Mouse (Mus musculus) midbrain, postnatal 0 days (tissue): ENCODE data around the gene Tmc3. TPM values are rescaled to one million over a fixed set of nuclear protein-coding genes. Genes with fewer than 3 reads are reported as not detected.

Source experiments
- ATAC-seq: fragments of 200-750 bp; cut with Nextera tagmentation; 2 replicates; pipeline ENCODE4 v1.8.0; 2017; ENCODE audit warnings: moderate number of reproducible peaks, mild to moderate bottlenecking, moderate TSS enrichment, moderate library complexity; ENCODE audit not compliant: low FRiP score
- DNase-seq: peaks from one replicate; pipeline ENCODE4 v3.0.0-alpha.2; 2015; ENCODE audit warnings: low spot score
- H3K27ac ChIP-seq: fragments of 300-500 bp; sonication (generic); 2 replicates; pipeline ENCODE4 v1.5.1; 2014; ENCODE audit warnings: low read depth, mild to moderate bottlenecking, low read length, mixed read lengths
- H3K27me3 ChIP-seq: fragments of 300-500 bp; sonication (generic); 2 replicates; pipeline ENCODE4 v1.6.1; 2014; ENCODE audit warnings: low read length, control low read depth, mixed read lengths; ENCODE audit not compliant: insufficient read depth
- H3K36me3 ChIP-seq: fragments of 300-500 bp; sonication (generic); 2 replicates; pipeline ENCODE4 v1.6.1; 2014; ENCODE audit warnings: low read length, control low read depth, mixed read lengths; ENCODE audit not compliant: insufficient read depth
- H3K4me1 ChIP-seq: fragments of 300-500 bp; sonication (generic); 2 replicates; pipeline ENCODE4 v1.6.1; 2014; ENCODE audit warnings: mild to moderate bottlenecking, control low read depth, antibody characterized with exemption, low read length, mixed read lengths; ENCODE audit not compliant: insufficient read depth
- H3K4me2 ChIP-seq: fragments of 300-500 bp; sonication (generic); 2 replicates; pipeline ENCODE4 v1.6.1; 2014; ENCODE audit warnings: low read depth, mild to moderate bottlenecking, low read length, mixed read lengths; ENCODE audit not compliant: poor library complexity, severe bottlenecking
- H3K4me3 ChIP-seq: fragments of 300-500 bp; sonication (generic); 2 replicates; pipeline ENCODE4 v1.5.1; 2014; ENCODE audit warnings: low read depth, mild to moderate bottlenecking, low read length, moderate library complexity
- H3K9ac ChIP-seq: fragments of 300-500 bp; sonication (generic); replicated peaks from 2 replicates; pipeline ENCODE4 v1.6.1; 2014; ENCODE audit warnings: mild to moderate bottlenecking, low read length, moderate library complexity, mixed read lengths; ENCODE audit not compliant: poor library complexity, severe bottlenecking
- H3K9me3 ChIP-seq: fragments of 300-500 bp; sonication (generic); 2 replicates; pipeline ENCODE4 v1.6.1; 2016; ENCODE audit warnings: low read length, control low read depth
- CTCF ChIP-seq: IDR thresholded peaks from 2 replicates; pipeline ENCODE4 v1.5.1; 2016; ENCODE audit warnings: antibody characterized with exemption, mild to moderate bottlenecking
- WGBS: fragments of 180-500 bp; shearing (Covaris S2); extraction: QIAGEN DNeasy Blood & Tissue Kit; methylation state at CpG from one replicate; pipeline ENCODE4 v1.1.7; 2014; 5-methylcytosine and 5-hydroxymethylcytosine counted together
- polyA plus RNA-seq: library from polyadenylated mRNA; unstranded; fragments of >200 nt; fragmentation: Nextera tagmentation; extraction: Ambion mirVana; gene quantifications from 2 replicates; pipeline ENCODE4 v1.2.1, GENCODE M21; 2015
- total RNA-seq: library from RNA; depleted of rRNA; stranded (reverse); fragments of >200 nt; gene quantifications from 2 replicates; pipeline ENCODE4 v1.2.3, GENCODE M21; 2014; rRNA removed

Tmc3 gene
- total RNA-seq (0.11 and 0.47 TPM in 2 replicates), polyA plus RNA-seq (0.18 and 0.23 TPM in 2 replicates)

DNA sequence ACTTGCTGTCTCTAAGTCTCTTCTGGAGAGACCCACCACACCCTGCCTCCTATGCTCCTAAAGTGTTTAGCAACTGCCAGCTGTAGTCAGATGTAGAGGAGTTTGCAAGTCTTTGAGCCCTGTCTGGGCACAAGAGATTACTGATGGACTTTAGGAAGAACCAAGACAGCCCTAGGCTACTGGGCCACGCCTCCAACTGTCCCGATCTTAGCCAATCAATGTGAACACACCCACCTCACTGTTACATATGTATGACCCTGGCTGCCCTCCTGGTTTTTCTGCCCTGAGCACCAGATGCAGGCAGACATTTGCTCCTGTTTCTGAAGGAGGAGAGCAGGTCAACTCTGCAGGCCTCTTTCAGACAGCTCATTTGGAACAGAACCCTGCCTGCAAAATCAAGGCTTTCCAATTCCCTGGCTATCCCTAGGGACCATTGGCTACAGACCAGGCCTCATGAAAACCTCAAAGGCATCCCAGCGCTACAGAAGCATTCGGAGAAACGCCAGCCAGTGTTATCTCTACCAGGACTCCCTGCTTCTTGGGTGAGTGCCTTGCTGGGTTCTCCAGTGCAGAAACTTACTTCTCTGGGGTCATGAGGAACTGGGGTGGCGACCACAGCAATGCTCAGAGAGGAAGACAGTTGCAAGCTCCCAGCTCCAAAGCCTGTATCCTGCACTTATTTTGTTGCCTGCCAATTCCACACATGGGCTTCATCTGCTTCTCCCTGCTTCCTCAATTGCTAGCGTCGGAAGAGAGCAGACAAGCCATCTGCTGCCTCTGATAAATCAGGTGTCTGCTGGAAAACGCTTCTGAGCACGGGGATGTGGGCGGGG, at the start of gene Tmc3:
Tmc3 (plus strand) TSS at position 289 of the 833 bp plus-strand sequence.
- H3K27me3 ChIP-seq, result no peaks in the 10 kb centered on the region
- H3K9ac ChIP-seq, result no peak within 1 kb of the TSS
- no peak within 1 kb of the TSS for H3K4me2 ChIP-seq
- DNase-seq (peak; percentile 60), ATAC-seq (no peak)
- no peak within 1 kb of the TSS for H3K4me3 ChIP-seq
- no peak within 1 kb of the TSS for H3K27ac ChIP-seq
- WGBS, result 53% methylated on average over 11 of the region's 11 CpGs
- H3K9me3 ChIP-seq, result no peaks in the 10 kb centered on the region
- no peaks in the 10 kb centered on the region for H3K36me3 ChIP-seq
- peaks cover 5% of the 10 kb centered on the region; the same call in 1 of the 2 replicates for H3K4me1 ChIP-seq
- no peak for TF ChIP-seq CTCF

DNA sequence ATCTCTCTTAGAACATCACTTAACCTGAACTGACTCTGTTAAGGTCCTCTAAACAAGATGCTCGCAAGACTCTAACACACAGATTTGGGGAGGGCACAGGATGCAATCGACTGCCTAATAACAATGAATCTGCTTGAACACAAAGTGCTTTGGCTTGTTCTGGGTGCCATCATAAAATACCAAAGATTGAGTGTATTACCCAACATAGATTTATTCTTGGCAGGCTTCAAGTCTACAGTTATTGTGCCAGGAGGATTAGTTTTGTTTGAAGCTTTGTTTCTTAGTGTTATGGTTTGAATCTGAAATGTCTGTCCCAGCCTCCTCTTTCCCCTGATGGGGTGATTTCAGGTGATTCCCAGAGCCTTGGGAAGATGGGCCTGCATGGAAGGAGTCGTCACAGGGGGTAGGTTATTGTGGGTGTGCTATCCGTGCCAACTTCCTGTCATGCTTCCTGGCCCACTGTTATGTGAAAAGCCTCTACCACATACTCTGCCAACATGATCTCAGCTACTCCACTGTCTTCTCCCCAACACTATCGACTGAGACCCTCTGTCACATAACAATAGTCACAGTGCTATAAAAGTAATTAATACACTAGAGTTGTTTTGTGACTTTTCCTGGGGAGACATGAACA, 43.1 kb upstream of the Tmc3 start:
- H3K4me3 ChIP-seq, result no peak overlapping the region
- no peak overlapping the region for H3K9ac ChIP-seq
- no peaks in the 10 kb centered on the region for H3K9me3 ChIP-seq
- no peaks in the 10 kb centered on the region for H3K4me1 ChIP-seq
- H3K27me3 ChIP-seq, result no peaks in the 10 kb centered on the region
- 78% methylated on average over 5 of the region's 5 CpGs for WGBS
- no peak overlapping the region for H3K4me2 ChIP-seq
- TF ChIP-seq CTCF, result no peak
- DNase-seq, result no peak
- ATAC-seq, result no peak
- no peaks in the 10 kb centered on the region for H3K36me3 ChIP-seq
- no peak overlapping the region for H3K27ac ChIP-seq

DNA sequence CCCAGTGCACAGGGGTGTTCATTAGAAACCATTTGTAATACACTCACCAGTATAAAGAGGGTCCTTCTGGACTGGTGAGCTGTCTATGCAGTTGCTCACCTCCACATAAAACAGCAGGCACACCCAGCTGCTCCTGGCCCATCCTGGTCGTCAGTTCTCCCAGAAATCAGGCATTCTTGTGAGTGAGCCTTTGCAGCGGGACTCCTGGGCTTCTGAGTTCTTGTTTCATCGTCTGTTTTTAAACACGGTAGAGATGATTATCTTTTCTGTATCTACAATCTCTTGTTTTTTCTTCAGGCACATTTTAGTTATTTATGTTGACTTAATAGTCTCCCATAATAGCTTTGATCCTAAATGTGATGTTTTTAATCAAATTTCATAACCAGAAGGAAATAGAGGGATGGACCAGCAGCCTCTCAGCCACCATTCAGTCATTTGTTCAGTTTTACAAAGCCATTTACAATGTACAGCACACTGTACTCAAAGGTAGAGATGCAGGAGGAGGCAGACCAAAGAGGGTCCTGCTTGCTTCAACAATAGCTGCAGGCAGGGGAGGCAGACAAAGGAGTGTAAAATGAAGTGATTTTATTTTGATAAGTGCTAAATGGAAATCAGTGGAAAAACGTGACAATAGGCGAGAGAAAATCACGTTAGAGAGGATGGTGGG, 35.9 kb upstream of the Tmc3 start:
- no peak; the same call in 1 of the 2 replicates for TF ChIP-seq CTCF
- H3K9me3 ChIP-seq, result no peaks in the 10 kb centered on the region
- H3K4me3 ChIP-seq, result peak overlapping the region; percentile 23
- no peaks in the 10 kb centered on the region for H3K4me1 ChIP-seq
- ATAC-seq (peak; percentile 10; the same call in 1 of the 2 replicates), DNase-seq (no peak)
- no peaks in the 10 kb centered on the region for H3K36me3 ChIP-seq
- no peaks in the 10 kb centered on the region for H3K27me3 ChIP-seq
- H3K27ac ChIP-seq, result peak overlapping the region; percentile 81
- peak overlapping the region; percentile 47 for H3K9ac ChIP-seq
- 25% methylated on average over 7 of the region's 7 CpGs for WGBS
- H3K4me2 ChIP-seq, result peak overlapping the region; percentile 42

DNA sequence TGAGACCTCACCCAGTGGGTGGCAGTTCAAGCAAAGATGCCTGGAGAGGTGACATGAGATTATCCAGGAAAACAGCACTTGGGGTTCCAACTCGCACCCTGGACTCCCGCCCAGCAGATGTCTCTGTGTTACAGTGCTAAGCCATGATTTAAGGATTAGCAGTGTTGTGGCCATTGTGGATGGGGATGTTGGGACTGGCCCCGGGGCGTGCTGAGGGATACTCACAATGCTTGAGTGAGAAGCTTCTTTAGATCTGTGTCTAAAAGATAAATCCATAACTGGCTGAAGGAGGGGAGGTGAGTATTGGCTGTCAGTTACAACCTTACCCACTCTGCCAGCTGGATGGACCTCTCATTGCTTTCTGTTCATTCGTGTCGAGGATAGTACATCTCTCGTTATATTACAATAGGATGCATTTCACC, 35.4 kb upstream of the Tmc3 start:
- H3K4me3 ChIP-seq, result peak overlapping the region; percentile 23
- H3K4me2 ChIP-seq, result peak overlapping the region; percentile 42
- no peaks in the 10 kb centered on the region for H3K9me3 ChIP-seq
- 9% methylated on average over 7 of the region's 7 CpGs for whole genome bisulfite sequencing
- TF ChIP-seq CTCF, result 0 out of 2 replicates have a peak, but pooled peaks have one; percentile 18
- DNase-seq, result peak; percentile 36
- no peaks in the 10 kb centered on the region for H3K4me1 ChIP-seq
- H3K9ac ChIP-seq, result peak overlapping the region; percentile 47
- no peaks in the 10 kb centered on the region for H3K27me3 ChIP-seq
- ATAC-seq, result peak; percentile 71
- peak overlapping the region; percentile 81 for H3K27ac ChIP-seq
- H3K36me3 ChIP-seq, result no peaks in the 10 kb centered on the region

DNA sequence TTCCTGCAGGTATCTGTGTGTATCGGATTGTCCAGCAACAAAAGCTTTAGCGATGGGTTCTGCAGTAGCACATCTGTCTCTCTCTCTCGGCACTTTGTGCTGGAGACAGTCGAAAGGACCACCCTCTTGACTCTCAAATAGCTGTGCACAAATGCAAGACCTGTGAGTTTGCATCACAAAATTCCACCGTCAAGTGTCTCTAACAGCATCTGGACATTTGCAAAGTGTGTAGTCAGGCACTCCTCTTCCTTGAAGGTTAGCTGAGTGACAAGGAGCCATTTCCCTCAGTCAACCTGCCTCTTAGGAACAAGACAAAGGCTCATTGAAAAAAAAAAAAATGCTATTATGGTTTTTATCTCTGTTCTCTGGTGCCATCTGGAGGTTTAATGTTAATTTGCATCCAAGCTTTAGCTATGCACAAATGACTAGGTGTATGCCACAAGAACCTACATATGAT, 34.7 kb upstream of the Tmc3 start:
- H3K4me2 ChIP-seq, result peak overlapping the region; percentile 42
- WGBS, result 14% methylated on average over 5 of the region's 5 CpGs
- H3K27me3 ChIP-seq, result no peaks in the 10 kb centered on the region
- H3K9me3 ChIP-seq, result no peaks in the 10 kb centered on the region
- H3K4me3 ChIP-seq, result peak overlapping the region; percentile 23
- DNase-seq, result peak; percentile 91
- peak; percentile 87 for TF ChIP-seq CTCF
- peak overlapping the region; percentile 81 for H3K27ac ChIP-seq
- ATAC-seq, result peak; percentile 78
- no peaks in the 10 kb centered on the region for H3K4me1 ChIP-seq
- peak overlapping the region; percentile 47 for H3K9ac ChIP-seq
- no peaks in the 10 kb centered on the region for H3K36me3 ChIP-seq
